7 mouse cellular contexts compared by ENCODE assay signal in the genomic region with DNA sequence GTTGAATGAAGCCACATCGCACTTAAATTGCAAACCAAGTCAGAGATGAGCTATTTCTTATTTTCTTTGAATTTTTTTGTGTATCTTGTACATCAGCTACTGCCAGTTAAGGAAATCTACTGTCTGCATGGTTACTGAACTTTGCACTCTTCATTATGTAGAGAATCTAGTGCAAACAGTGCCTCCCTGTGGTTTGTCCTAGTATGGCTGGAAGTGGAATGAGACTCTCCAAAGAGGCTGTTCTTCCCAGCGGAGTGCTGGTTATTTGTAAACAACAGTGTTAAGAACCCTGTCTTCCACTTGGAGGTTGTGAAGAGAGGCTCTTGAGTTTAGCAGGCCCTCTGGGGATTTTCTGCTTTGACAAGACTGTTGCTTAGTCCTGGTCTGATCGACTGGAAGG. TPM values are rescaled to one million over a fixed set of nuclear protein-coding genes. Genes with fewer than 3 reads are reported as not detected.
DNase-seq lines count a peak whose midpoint lies in the region; ATAC-seq lines count a peak whose summit lies in the region.

No protein-coding gene starts in this region.

- H3K27ac ChIP-seq in midbrain, embryonic 10.5 days (replicated peaks): no peak overlapping the region
- H3K27ac ChIP-seq in midbrain, embryonic 15.5 days: no peak overlapping the region
- no peak overlapping the region for H3K27ac ChIP-seq in hindbrain, embryonic 11.5 days (ENCODE audit: low read depth, low read length)

- no peaks in the 10 kb centered on the region for H3K36me3 ChIP-seq in midbrain, embryonic 10.5 days
- H3K36me3 ChIP-seq in midbrain, embryonic 15.5 days (replicated peaks): no peaks in the 10 kb centered on the region
- H3K36me3 ChIP-seq in hindbrain, embryonic 11.5 days (ENCODE audit: control insufficient read depth, insufficient read depth, low read length): no peaks in the 10 kb centered on the region

- 37% methylated on average over 3 of the region's 3 CpGs for WGBS in midbrain, embryonic 10.5 days
- WGBS in midbrain, embryonic 15.5 days: 39% methylated on average over 3 of the region's 3 CpGs
- WGBS in hindbrain, embryonic 11.5 days: 33% methylated on average over 3 of the region's 3 CpGs

- H3K4me1 ChIP-seq in midbrain, embryonic 10.5 days: no peaks in the 10 kb centered on the region
- H3K4me1 ChIP-seq in midbrain, embryonic 15.5 days: no peaks in the 10 kb centered on the region
- H3K4me1 ChIP-seq in hindbrain, embryonic 11.5 days (replicated peaks; ENCODE audit: control insufficient read depth, insufficient read depth, low read length): no peaks in the 10 kb centered on the region

- H3K4me2 ChIP-seq in midbrain, embryonic 15.5 days: no peak overlapping the region
- H3K4me2 ChIP-seq in hindbrain, embryonic 11.5 days (replicated peaks; ENCODE audit: low read depth, low read length): no peak overlapping the region

- intact Hi-C loops in left cerebral cortex, postnatal 25 days (cut with DNase I): loop anchor here (1.0 to 5.0 kb wide), 3 partner anchors 103 to 321 kb away; a partner anchor contains a TSS

- H3K9ac ChIP-seq in midbrain, embryonic 15.5 days: no peak overlapping the region
- H3K9ac ChIP-seq in hindbrain, embryonic 11.5 days (ENCODE audit: low read depth, low read length): no peak overlapping the region

- no peaks in the 10 kb centered on the region for H3K27me3 ChIP-seq in midbrain, embryonic 10.5 days (ENCODE audit: low read depth, poor library complexity, severe bottlenecking)
- H3K27me3 ChIP-seq in midbrain, embryonic 15.5 days (replicated peaks): no peaks in the 10 kb centered on the region
- no peaks in the 10 kb centered on the region for H3K27me3 ChIP-seq in hindbrain, embryonic 11.5 days (ENCODE audit: control insufficient read depth, insufficient read depth, low read length)

- ATAC-seq in midbrain, embryonic 15.5 days (replicated peaks): no peak
- ATAC-seq in hindbrain, embryonic 11.5 days (ENCODE audit: low FRiP score): peak; percentile 58; the same call in 1 of the 2 replicates

- peak; percentile 46 for DNase-seq in midbrain, embryonic 10.5 days (ENCODE audit: low spot score)
- peak; percentile 75 for DNase-seq in NIH3T3 (ENCODE audit: low read depth)
- DNase-seq in cerebellum, adult 9-11 months: peak; percentile 15
- peak; percentile 72 for DNase-seq in hindbrain, embryonic 11.5 days (ENCODE audit: low spot score)
- DNase-seq in left cerebral cortex, postnatal 25 days (ENCODE audit: low spot score in 2 of 2): peak; percentile 33 to 60
- peak; percentile 47 for DNase-seq in naive thymus-derived CD4-positive, alpha-beta T cell, adult 2 months (ENCODE audit: low read depth)

- H3K9me3 ChIP-seq in midbrain, embryonic 10.5 days (replicated peaks): no peaks in the 10 kb centered on the region
- H3K9me3 ChIP-seq in midbrain, embryonic 15.5 days: no peaks in the 10 kb centered on the region
- no peaks in the 10 kb centered on the region for H3K9me3 ChIP-seq in hindbrain, embryonic 11.5 days (ENCODE audit: control insufficient read depth, low read length)

- no peak overlapping the region for H3K4me3 ChIP-seq in midbrain, embryonic 10.5 days
- H3K4me3 ChIP-seq in midbrain, embryonic 15.5 days: no peak overlapping the region
- no peak overlapping the region for H3K4me3 ChIP-seq in hindbrain, embryonic 11.5 days (ENCODE audit: low read depth, low read length)

RNA-seq across cellular contexts. Expression of a gene that starts 22.5 kb away (rescaled TPM):
- polyA plus RNA-seq in midbrain, embryonic 10.5 days (2016; fragmentation: Nextera tagmentation; extraction: Ambion mirVana): 249 and 260 TPM in 2 replicates
- polyA plus RNA-seq in midbrain, embryonic 15.5 days (2015; fragmentation: Nextera tagmentation; extraction: Ambion mirVana): 184 and 196 TPM in 2 replicates
- polyA plus RNA-seq in hindbrain, embryonic 11.5 days (2014; fragmentation: Nextera tagmentation; extraction: Ambion mirVana): 266 and 275 TPM in 2 replicates
- total RNA-seq in left cerebral cortex, postnatal 25 days (2021): 100 to 1,000 TPM; 117 to 121 TPM

RNA-seq across cellular contexts. Expression of a gene that starts 49.2 kb away (rescaled TPM):
- polyA plus RNA-seq in midbrain, embryonic 10.5 days (2016; fragmentation: Nextera tagmentation; extraction: Ambion mirVana): 4.5 and 5.1 TPM in 2 replicates
- polyA plus RNA-seq in midbrain, embryonic 15.5 days (2015; fragmentation: Nextera tagmentation; extraction: Ambion mirVana): 41.0 and 42.1 TPM in 2 replicates
- polyA plus RNA-seq in hindbrain, embryonic 11.5 days (2014; fragmentation: Nextera tagmentation; extraction: Ambion mirVana): 8.7 and 8.8 TPM in 2 replicates
- 10 to 100 TPM; 22.7 to 24.6 TPM for total RNA-seq in left cerebral cortex, postnatal 25 days (2021)

RNA-seq across cellular contexts. Expression of a gene that starts 49.6 kb away (rescaled TPM):
- 17.7 and 24.9 TPM in 2 replicates for polyA plus RNA-seq in midbrain, embryonic 10.5 days (2016; fragmentation: Nextera tagmentation; extraction: Ambion mirVana)
- 4.9 and 5.0 TPM in 2 replicates for polyA plus RNA-seq in midbrain, embryonic 15.5 days (2015; fragmentation: Nextera tagmentation; extraction: Ambion mirVana)
- polyA plus RNA-seq in hindbrain, embryonic 11.5 days (2014; fragmentation: Nextera tagmentation; extraction: Ambion mirVana): 10.7 and 12.8 TPM in 2 replicates
- 1 to 10 TPM; 3.6 to 4.0 TPM for total RNA-seq in left cerebral cortex, postnatal 25 days (2021)

Comparison
In these comparisons a context has a peak if more than half of its experiments do, and no peak if none do; other contexts are left out.
1. DNase-seq: peak in every context shown above with its lines; median percentile 75 in NIH3T3; 72 in hindbrain, embryonic 11.5 days; 47 in naive thymus-derived CD4-positive, alpha-beta T cell, adult 2 months; 46 in left cerebral cortex, postnatal 25 days; 46 in midbrain, embryonic 10.5 days; 15 in cerebellum, adult 9-11 months.